Mouse (Mus musculus): Measurements from ENCODE around the gene Kifc3.
"Not testable (repeated sequence)": the region's sequence is repeated elsewhere in the genome, so short reads cannot be mapped to it uniquely, and the experiment has no call there.

Gene Kifc3

DNA sequence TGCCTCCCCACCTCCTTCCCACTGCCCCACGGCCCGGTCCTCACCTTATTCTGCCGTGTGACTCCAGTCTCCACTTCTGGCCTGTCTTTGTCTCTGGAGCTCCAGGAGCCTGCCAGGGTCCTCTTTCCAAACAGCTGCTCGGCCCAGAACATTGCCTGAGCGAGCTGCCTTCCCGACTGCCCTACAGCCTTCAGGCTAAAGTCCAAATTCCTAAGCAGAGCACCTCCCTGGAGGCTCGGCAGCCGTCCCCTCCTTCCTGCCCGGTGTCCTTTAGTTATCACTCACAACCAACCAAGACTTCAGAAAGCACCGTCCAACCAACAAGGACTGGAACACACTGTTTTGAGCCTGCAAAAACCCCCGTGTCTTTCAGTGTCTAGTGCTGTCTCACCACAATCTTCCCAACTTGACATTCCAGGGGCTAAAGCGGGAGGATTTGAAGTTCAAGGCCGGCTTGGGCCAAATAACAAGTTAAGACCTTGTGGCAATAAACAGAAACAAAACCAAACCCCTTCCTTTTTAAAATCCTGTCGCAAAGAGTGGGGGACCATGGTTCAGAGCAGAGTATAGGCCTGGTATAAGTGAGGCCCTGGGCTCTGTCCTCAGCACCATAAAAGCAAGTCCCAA lies at the start of gene Kifc3:
TSS of gene Kifc3 (minus strand) at position 164 of the 627 bp plus-strand sequence.
- in situ Hi-C loops (cut with MboI; ENCODE audit: low pct_unique_long_range_greater_than_20kb in 1 of 2, low sequenced_read_pairs in 2 of 2, unreplicated experiment in 1 of 2) = loop anchor here in 1 of 2 experiments (10.0 kb wide), 2 partner anchors 78 to 178 kb away; no protein-coding TSS in a partner anchor

DNA sequence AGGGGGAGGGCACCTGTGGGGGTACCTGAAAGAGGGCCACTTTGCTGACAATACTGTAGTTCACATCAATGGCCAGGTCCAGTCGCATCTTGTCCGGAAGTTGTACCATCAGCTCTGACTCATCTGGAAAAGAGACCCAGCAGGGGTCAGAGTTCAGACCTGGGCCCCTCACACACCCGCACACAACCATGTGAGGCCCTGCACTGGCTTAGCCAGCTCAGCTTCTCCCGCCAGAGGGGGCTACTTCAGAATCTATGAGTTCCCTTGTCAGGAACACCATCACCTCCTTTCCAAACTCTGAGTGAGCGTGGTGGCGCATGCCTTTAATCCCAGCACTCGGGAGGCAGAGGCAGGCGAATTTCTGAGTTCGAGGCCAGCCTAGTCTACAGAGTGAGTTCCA lies 49.4 kb upstream of the Kifc3 start:
- in situ Hi-C loops (cut with MboI; ENCODE audit: low pct_unique_long_range_greater_than_20kb in 1 of 2, low sequenced_read_pairs in 2 of 2, unreplicated experiment in 1 of 2) = loop anchor here in 1 of 2 experiments (10.0 kb wide), 1 partner anchor 53 kb away; the partner anchor contains the start of gene Cngb1

GRCm38 (mm10) chr8:95249847-95250246 lies 47.2 kb upstream of the Kifc3 start:
- in situ Hi-C loops (cut with MboI; ENCODE audit: low pct_unique_long_range_greater_than_20kb in 1 of 2, low sequenced_read_pairs in 2 of 2, unreplicated experiment in 1 of 2) = loop anchor here in 1 of 2 experiments (10.0 kb wide), 1 partner anchor 55 kb away; the partner anchor contains the start of gene Cngb1

DNA sequence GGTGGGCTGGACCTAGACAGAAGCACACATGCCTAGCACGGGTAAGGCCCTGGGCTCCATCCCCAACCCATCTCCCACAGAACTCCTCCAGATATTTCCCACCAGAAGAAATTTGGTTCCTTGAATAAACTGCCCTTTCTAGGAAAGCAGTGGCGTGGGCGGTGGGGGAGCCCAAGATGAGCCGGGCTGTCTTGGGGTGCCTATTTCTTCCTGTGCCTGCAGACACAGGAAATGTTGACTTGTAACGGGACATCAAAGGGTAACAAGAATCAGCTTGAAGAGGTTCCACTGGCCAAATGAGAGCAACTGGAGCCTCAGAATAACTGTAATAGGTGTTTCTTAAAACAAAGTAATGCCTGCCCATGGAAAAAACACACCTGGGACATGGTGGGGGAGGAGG lies 44.7 kb upstream of the Kifc3 start:
- in situ Hi-C loops (cut with MboI; ENCODE audit: low pct_unique_long_range_greater_than_20kb in 1 of 2, low sequenced_read_pairs in 2 of 2, unreplicated experiment in 1 of 2) = no loop called here

GRCm38 (mm10) chr8:95245180-95245579 lies 42.6 kb upstream of the Kifc3 start:
- in situ Hi-C loops (cut with MboI; ENCODE audit: low pct_unique_long_range_greater_than_20kb in 1 of 2, low sequenced_read_pairs in 2 of 2, unreplicated experiment in 1 of 2) = no loop called here

DNA sequence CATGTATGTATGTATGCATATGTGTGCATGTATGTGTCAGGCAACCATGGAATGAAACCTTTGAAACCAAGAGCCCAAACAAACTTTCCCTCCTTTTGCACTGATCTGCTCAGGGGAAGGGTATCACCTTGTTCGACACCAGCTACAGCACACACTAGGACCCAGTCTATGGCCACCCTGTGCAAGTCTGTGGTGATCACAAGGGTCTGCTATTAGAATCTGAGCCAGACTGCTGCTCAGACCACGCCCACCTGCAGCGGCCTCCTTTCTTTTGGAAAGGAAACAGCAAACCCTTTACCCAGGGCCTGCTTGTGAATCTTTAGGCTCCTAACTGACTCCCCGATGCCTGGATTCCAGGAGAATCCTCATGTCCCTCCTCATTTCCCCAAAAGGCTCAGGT lies 41.2 kb upstream of the Kifc3 start:
- in situ Hi-C loops (cut with MboI; ENCODE audit: low pct_unique_long_range_greater_than_20kb in 1 of 2, low sequenced_read_pairs in 2 of 2, unreplicated experiment in 1 of 2) = no loop called here

DNA sequence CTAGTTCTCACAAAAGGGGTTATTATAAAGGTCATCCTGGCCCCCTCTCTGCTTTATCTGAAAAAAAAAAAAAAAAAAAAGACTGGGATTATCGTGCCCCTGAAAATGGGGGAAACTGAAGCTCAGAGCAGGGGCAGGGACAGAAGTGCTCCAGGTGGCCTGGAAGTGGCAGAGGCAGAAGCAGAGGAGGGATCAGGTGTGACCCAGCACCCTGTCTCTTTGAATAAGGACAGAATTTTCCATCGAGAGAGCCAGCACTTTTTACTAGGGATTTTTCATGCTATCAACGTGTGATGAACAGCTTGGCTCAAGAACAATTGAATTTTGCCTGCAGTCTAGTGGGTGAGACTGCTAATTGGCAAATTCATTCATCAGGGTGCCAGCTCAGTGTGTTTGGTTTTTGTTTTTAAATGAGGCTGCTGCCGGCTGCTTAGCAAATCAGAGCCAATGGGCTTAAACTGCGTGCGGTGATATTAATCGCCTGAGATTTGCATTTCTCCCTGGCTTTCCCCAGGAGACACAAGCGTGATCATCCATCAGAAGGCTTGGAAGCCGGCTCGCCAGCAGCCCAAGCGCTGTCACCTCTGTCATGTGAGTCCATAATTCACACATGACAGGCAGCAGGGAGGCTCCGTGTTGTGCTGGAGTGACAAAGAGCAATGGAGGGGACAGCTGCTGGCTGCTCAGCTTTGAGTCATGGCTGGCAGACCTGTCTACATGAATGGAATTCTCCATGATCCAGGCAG lies 40.4 kb upstream of the Kifc3 start:
- in situ Hi-C loops (cut with MboI; ENCODE audit: low pct_unique_long_range_greater_than_20kb in 1 of 2, low sequenced_read_pairs in 2 of 2, unreplicated experiment in 1 of 2) = no loop called here

DNA sequence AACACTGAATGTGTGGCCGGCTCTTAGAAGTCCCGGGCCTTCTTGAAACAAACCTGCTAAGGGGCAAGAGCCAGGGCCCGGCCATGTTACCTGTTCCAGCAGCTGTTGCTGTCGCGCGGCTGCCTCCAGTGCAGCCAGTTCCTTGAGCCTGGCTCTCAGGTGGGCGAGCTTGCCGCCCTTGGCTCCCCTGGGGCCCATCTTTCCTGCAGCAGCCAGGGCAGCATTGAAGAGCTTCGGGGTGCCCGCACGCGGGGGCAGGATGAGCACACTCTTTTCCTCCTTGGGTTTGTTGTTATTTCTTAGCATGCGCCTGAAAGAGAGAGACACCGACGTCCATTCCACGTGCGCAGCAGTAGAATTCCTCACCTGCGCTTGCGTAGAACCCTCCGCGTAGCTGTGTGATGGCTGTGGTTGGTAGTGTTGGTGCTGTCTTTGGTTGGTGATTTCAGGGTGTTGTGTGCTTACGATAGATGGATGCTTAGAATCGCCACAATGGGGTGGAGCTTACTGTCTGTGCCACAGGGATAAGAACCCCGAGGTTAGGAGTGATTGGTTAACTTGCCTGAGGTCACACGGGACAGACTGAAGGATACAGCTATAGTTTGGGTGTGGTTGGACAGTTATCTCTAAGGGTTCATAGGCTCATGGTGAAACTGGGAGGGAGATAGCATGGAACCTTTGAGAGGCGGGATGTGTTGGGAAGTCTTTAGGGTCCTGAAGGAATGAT lies 39.6 kb upstream of the Kifc3 start:
- in situ Hi-C loops (cut with MboI; ENCODE audit: low pct_unique_long_range_greater_than_20kb in 1 of 2, low sequenced_read_pairs in 2 of 2, unreplicated experiment in 1 of 2) = no loop called here

DNA sequence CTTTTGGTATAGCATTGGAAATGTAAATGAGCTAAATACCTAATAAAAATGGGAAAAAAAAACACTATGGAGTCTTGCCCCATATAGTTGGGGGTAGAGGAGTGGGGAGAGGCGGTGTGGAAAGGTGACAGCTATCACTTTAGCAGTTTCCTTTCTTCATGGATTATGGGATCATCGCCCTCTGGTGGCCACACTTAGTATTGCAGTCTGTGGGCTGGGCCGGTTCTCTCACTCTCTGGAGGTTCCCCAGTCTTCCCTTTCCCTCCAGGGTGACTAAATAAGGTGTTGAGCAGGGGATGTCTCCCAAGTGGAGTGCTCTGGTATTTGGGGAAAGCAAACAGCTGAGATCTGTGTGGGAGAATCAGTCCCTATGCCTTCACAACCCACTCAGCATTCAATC lies 33.1 kb upstream of the Kifc3 start:
- in situ Hi-C loops (cut with MboI; ENCODE audit: low pct_unique_long_range_greater_than_20kb in 1 of 2, low sequenced_read_pairs in 2 of 2, unreplicated experiment in 1 of 2) = no loop called here

DNA sequence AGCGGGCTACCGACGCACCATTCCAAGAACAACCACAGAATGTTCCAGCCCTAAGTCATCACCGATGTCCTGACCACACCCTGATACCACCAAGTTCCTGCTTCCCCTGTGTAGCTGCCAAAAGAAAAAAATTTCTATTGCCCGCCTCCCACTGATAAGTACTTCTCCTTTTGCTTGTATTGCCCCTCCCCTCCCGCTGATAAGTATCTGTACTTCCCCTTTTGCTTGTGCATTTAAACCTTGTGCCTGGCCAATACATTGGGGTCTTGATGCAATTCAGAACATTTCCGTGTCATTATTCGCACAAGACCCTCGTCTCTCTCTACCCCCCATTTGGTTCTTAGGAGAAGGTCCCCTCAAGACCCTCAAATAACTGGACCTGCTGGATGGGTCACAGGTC lies 27.5 kb upstream of the Kifc3 start:
- in situ Hi-C loops (cut with MboI; ENCODE audit: low pct_unique_long_range_greater_than_20kb in 1 of 2, low sequenced_read_pairs in 2 of 2, unreplicated experiment in 1 of 2) = not testable (repeated sequence)

GRCm38 (mm10) chr8:95227151-95227468 lies 24.5 kb upstream of the Kifc3 start:
- in situ Hi-C loops (cut with MboI; ENCODE audit: low pct_unique_long_range_greater_than_20kb in 1 of 2, low sequenced_read_pairs in 2 of 2, unreplicated experiment in 1 of 2) = no loop called here

- in situ Hi-C loops (cut with MboI; ENCODE audit: low pct_unique_long_range_greater_than_20kb in 1 of 2, low sequenced_read_pairs in 2 of 2, unreplicated experiment in 1 of 2) = no loop called here
These were observed 23.9 kb upstream of the Kifc3 start for GRCm38 (mm10) chr8:95226251-95227150.

- in situ Hi-C loops (cut with MboI; ENCODE audit: low pct_unique_long_range_greater_than_20kb in 1 of 2, low sequenced_read_pairs in 2 of 2, unreplicated experiment in 1 of 2) = no loop called here
These were observed 21.4 kb upstream of the Kifc3 start for GRCm38 (mm10) chr8:95223969-95224368.

GRCm38 (mm10) chr8:95221045-95221444 lies 18.4 kb upstream of the Kifc3 start:
- in situ Hi-C loops (cut with MboI; ENCODE audit: low pct_unique_long_range_greater_than_20kb in 1 of 2, low sequenced_read_pairs in 2 of 2, unreplicated experiment in 1 of 2) = no loop called here

DNA sequence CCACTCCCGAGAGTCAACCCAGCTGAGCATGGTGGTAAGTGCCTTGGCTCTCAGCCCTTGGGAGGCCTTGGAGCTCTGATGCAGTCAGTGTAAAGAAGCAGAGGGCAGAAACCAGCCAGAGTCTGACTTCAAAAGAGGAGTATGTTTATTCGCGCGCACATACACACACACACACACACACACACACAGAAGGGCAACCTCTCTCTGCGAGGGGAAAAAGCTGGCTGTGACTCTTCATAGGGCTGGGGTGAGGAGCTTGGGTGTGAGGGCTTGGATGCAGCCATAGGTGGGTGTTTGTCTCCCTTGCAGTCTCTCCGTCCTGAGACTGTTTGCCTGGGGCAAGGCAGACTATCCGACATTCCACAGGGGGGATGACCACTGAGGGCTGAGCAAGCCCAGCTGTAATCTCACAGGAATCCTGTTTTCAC lies 18.0 kb upstream of the Kifc3 start:
- in situ Hi-C loops (cut with MboI; ENCODE audit: low pct_unique_long_range_greater_than_20kb in 1 of 2, low sequenced_read_pairs in 2 of 2, unreplicated experiment in 1 of 2) = no loop called here

- in situ Hi-C loops (cut with MboI; ENCODE audit: low pct_unique_long_range_greater_than_20kb in 1 of 2, low sequenced_read_pairs in 2 of 2, unreplicated experiment in 1 of 2) = loop anchor here in 1 of 2 experiments (10.0 kb wide), 1 partner anchor 275 kb away; no protein-coding TSS in a partner anchor
These were observed 17.0 kb upstream of the Kifc3 start for GRCm38 (mm10) chr8:95219623-95220022.

DNA sequence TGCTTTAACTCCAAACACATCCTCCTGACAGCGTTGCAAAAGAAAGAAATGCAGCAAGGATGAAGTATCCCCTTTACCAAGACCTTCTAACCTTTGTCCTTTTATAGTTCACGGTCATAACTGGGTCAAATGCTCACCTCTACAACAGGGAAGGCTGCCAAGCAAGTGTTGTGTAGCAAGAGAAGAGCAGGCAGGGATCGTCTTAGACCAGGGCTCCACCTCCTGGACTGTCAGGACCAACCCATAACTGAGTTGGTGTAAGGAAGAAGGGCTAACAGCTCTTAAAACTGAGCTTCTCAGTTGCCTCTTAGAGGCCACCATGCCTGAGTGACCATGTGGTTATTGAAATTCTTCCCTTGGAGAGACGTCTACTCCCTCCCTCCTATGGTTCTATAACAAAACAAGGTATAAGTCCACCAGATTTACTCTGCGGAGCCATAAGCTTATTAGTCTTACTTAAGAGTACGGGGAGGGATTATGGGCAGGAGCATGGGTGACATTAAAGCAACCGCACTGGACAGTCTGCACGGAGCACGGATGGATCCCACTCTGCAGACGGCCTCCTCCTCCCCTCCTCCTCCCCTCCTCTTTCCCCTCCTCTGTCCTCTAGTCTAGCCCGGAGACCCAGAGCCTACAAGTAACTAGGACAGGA lies 13.2 kb upstream of the Kifc3 start:
- in situ Hi-C loops (cut with MboI; ENCODE audit: low pct_unique_long_range_greater_than_20kb in 1 of 2, low sequenced_read_pairs in 2 of 2, unreplicated experiment in 1 of 2) = loop anchor here in 1 of 2 experiments (10.0 kb wide), 1 partner anchor 271 kb away; no protein-coding TSS in a partner anchor

GRCm38 (mm10) chr8:95209924-95210323 lies 7.3 kb upstream of the Kifc3 start:
- in situ Hi-C loops (cut with MboI; ENCODE audit: low pct_unique_long_range_greater_than_20kb in 1 of 2, low sequenced_read_pairs in 2 of 2, unreplicated experiment in 1 of 2) = loop anchor here in 1 of 2 experiments (10.0 kb wide), 3 partner anchors 85 to 265 kb away; no protein-coding TSS in a partner anchor
